Mouse (Mus musculus) midbrain, embryonic 10.5 days (tissue): Measurements from ENCODE around the gene Birc2. TPM values are rescaled to one million over a fixed set of nuclear protein-coding genes. Genes with fewer than 3 reads are reported as not detected.

Source experiments
- DNase-seq: peaks from one replicate; pipeline ENCODE4 v3.0.0-alpha.2; 2017; ENCODE audit warnings: low spot score
- H3K27ac ChIP-seq: fragments of 300-500 bp; sonication (generic); replicated peaks from 2 replicates; pipeline ENCODE4 v1.5.1; 2016; ENCODE audit warnings: mild to moderate bottlenecking
- H3K27me3 ChIP-seq: fragments of 300-500 bp; sonication (generic); 2 replicates; pipeline ENCODE4 v1.6.1; 2016; ENCODE audit warnings: low read depth, mild to moderate bottlenecking; ENCODE audit not compliant: poor library complexity, severe bottlenecking
- H3K36me3 ChIP-seq: fragments of 300-500 bp; sonication (generic); 2 replicates; pipeline ENCODE4 v1.6.1; 2016; ENCODE audit warnings: mild to moderate bottlenecking, moderate library complexity
- H3K4me1 ChIP-seq: fragments of 300-500 bp; sonication (generic); 2 replicates; pipeline ENCODE4 v1.6.1; 2016
- H3K4me3 ChIP-seq: fragments of 300-500 bp; sonication (generic); 2 replicates; pipeline ENCODE4 v1.5.1; 2016; ENCODE audit warnings: mild to moderate bottlenecking, moderate library complexity
- H3K9me3 ChIP-seq: fragments of 300-500 bp; sonication (generic); replicated peaks from 2 replicates; pipeline ENCODE4 v1.6.1; 2016; ENCODE audit warnings: mild to moderate bottlenecking
- WGBS: fragments of 180-500 bp; shearing (Covaris S2); methylation state at CpG from one replicate; pipeline ENCODE4 v1.1.7; 2016; 5-methylcytosine and 5-hydroxymethylcytosine counted together
- polyA plus RNA-seq: library from polyadenylated mRNA; unstranded; fragments of >200 nt; fragmentation: Nextera tagmentation; extraction: Ambion mirVana; gene quantifications from 2 replicates; pipeline ENCODE4 v1.2.1, GENCODE M21; 2016

Birc2 gene
- polyA plus RNA-seq, 1 experiment from 2014 or later = 30.7 TPM

- no peak overlapping the region for H3K27ac ChIP-seq
- H3K27me3 ChIP-seq = no peaks in the 10 kb centered on the region
- WGBS = 92% methylated on average over 1 of the region's 1 CpGs
- H3K36me3 ChIP-seq = peaks cover 28% of the 10 kb centered on the region
- no peak for DNase-seq
- peaks cover 29% of the 10 kb centered on the region for H3K4me1 ChIP-seq
- H3K4me3 ChIP-seq = 0 out of 2 replicates have a peak overlapping the region, but pooled peaks have one; percentile 35
- H3K9me3 ChIP-seq = no peaks in the 10 kb centered on the region
These were observed 1.6 kb downstream of the Birc2 start for GRCm38 (mm10) chr9:7835302-7835701.

DNA sequence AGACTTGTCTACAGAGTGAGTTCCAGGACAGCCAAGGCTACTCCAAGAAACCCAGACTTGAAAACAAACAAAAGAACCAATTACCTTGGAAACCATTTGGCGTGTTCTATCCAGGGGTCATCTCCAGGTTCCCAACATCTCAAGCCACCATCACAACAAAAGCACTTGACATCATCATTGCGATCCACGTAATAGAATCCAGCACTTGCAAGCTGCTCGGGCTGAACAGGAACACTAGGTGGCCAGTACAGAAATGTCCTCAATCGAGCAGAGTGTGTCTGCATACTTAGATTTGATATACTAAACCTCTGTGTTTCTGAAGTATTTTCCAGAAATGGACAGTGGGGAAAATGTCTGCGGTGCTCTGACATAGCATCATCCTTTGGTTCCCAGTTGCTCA is 3.4 kb downstream of the Birc2 start:
- H3K4me1 ChIP-seq = peaks cover 36% of the 10 kb centered on the region

GRCm38 (mm10) chr9:7829531-7830528 is 7.0 kb downstream of the Birc2 start:
- peaks cover 26% of the 10 kb centered on the region; the same call in 1 of the 2 replicates for H3K4me1 ChIP-seq
- no peaks in the 10 kb centered on the region for H3K9me3 ChIP-seq
- 82% methylated on average over 9 of the region's 9 CpGs for WGBS
- peaks cover 58% of the 10 kb centered on the region for H3K36me3 ChIP-seq
- DNase-seq = no peak
- H3K27me3 ChIP-seq = no peaks in the 10 kb centered on the region
- no peak overlapping the region for H3K27ac ChIP-seq
- H3K4me3 ChIP-seq = no peak overlapping the region

More for the DNA sequence above, 3.4 kb downstream of the Birc2 start:
- Histone ChIP-seq H3K9me3 (no peaks in the 10 kb centered on the region), H3K27me3 (no peaks in the 10 kb centered on the region), H3K36me3 (peaks cover 37% of the 10 kb centered on the region), H3K27ac (no peak overlapping the region), H3K4me3 (no peak overlapping the region)
- no peak for DNase-seq
- 91% methylated on average over 6 of the region's 6 CpGs for WGBS

DNA sequence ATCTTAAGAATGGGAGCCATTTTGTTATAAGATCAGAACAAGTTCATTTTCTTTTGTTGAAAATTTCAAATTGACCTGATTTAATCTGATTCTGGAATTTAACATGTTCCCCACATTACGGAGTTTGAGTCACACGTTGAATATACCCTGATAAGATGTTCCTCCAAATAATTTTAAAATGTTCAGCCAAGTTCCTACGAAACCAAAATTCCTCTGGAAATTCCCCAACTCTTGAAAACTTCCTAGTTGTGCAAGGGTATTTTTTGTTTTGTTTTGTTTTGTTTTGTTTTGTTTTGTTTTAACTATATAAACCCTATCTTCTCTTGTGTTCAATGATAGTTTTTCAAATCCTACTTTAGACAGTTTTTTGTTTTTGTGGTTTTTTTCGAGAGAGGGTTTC is 8.2 kb downstream of the Birc2 start:
- peaks cover 56% of the 10 kb centered on the region for H3K36me3 ChIP-seq
- 95% methylated on average over 4 of the region's 4 CpGs for WGBS

DNA sequence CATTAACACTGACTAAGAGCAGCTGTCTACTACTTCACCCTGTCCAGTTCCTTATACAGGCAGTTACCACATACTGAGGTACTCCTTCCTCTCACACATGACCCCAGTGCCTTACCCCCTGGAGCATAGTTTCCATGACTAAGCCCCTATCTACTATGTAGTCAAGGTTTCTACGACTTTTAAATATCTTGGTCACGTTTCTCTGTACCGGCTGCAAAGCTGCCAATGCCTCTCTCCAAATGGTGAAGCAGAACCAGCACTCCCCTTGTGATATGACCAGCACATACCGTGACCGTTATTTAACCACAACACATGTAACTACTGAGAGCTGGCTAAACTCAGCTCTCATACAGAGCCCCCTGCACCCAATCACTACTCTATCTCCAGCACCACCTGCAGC is 11.9 kb downstream of the Birc2 start:
- WGBS = 95% methylated on average over 5 of the region's 5 CpGs
- Histone ChIP-seq H3K27me3 (no peaks in the 10 kb centered on the region), H3K36me3 (peaks cover 64% of the 10 kb centered on the region), H3K9me3 (no peaks in the 10 kb centered on the region), H3K4me1 (peaks cover 4% of the 10 kb centered on the region; the same call in 1 of the 2 replicates), H3K27ac (no peak overlapping the region), H3K4me3 (no peak overlapping the region)
- DNase-seq = no peak

More for the DNA sequence above, 8.2 kb downstream of the Birc2 start:
- no peaks in the 10 kb centered on the region for H3K27me3 ChIP-seq
- H3K9me3 ChIP-seq = no peaks in the 10 kb centered on the region
- H3K27ac ChIP-seq = no peak overlapping the region
- no peak for DNase-seq
- H3K4me3 ChIP-seq = no peak overlapping the region
- H3K4me1 ChIP-seq = peaks cover 23% of the 10 kb centered on the region; the same call in 1 of the 2 replicates

GRCm38 (mm10) chr9:7822758-7823157 is 14.1 kb downstream of the Birc2 start:
- H3K4me3 ChIP-seq = no peak overlapping the region
- H3K9me3 ChIP-seq = no peaks in the 10 kb centered on the region
- DNase-seq = no peak
- H3K36me3 ChIP-seq = peaks cover 72% of the 10 kb centered on the region
- H3K27me3 ChIP-seq = no peaks in the 10 kb centered on the region
- H3K4me1 ChIP-seq = no peaks in the 10 kb centered on the region
- H3K27ac ChIP-seq = no peak overlapping the region
- WGBS = 86% methylated on average over 3 of the region's 3 CpGs

DNA sequence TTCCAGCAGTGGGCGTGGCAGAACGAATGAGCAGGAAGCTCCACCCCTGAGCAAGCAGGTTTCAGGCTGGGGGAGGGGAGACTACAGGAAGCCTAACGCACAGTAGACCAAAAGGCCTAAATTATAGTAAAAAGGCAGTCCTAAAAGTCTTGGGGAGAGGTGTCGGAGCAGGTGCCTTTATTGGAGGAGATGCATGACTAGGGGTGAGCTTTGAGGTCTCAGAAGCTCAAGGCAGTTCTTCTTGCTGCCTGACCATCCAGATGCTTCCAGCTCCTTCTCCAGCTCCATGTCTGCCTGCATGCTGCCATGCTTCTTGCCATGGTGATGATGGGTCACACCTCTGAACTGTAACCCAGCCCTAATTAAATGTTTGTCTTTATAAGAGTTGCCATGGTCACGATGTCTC is 31.8 kb downstream of the Birc2 start:
- Histone ChIP-seq H3K9me3 (peaks cover 3% of the 10 kb centered on the region; the same call in 1 of the 2 replicates), H3K27ac (no peak overlapping the region), H3K36me3 (no peaks in the 10 kb centered on the region), H3K27me3 (no peaks in the 10 kb centered on the region), H3K4me1 (no peaks in the 10 kb centered on the region), H3K4me3 (no peak overlapping the region)
- 63% methylated on average over 5 of the region's 5 CpGs for WGBS
- DNase-seq = no peak

DNA sequence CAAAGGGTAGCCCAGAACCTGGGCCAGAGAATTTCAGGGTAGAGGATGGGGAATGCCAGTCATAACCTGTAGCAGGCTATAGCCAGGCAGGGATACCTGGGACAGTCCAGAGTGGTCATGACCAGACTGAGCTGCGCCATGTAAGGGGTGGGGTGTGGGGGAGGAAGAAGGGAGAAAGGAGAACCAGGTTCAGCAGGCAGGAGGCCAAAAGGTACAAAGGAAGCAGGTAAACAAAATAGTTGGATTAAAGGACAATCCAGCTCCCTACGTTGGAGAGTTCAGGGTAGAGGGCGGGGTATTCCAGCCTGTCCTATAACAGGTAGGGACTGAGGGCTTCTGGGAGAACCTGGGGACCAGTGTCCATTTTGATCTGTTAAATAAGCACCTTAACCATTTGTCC is 38.3 kb downstream of the Birc2 start:
- no peaks in the 10 kb centered on the region for H3K27me3 ChIP-seq
- no peaks in the 10 kb centered on the region for H3K9me3 ChIP-seq
- no peak overlapping the region for H3K27ac ChIP-seq
- no peak for DNase-seq
- H3K36me3 ChIP-seq = peaks cover 19% of the 10 kb centered on the region
- WGBS = 89% methylated on average over 3 of the region's 3 CpGs
- H3K4me1 ChIP-seq = no peaks in the 10 kb centered on the region
- no peak overlapping the region for H3K4me3 ChIP-seq

DNA sequence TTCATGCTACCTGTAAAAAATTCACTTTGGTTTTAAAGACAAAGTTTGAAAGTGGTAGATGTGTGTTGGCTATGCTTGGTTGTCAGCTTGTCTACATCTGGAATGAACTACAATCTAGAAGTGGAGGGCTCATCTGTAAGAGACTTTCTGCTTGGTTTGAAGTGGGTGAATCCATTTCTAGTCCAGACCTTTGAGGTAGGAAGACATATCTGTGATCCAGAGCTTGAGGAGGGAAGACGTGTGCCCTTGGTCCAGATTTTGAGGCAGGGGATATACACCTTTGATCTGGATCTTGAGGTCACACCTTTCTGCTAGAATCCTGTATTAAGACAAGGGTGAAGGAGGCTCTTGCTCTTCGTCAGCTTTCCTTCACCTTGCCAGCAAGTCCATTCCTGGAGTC is 39.3 kb downstream of the Birc2 start:
- DNase-seq = no peak
- H3K4me1 ChIP-seq = no peaks in the 10 kb centered on the region
- H3K27ac ChIP-seq = no peak overlapping the region
- H3K9me3 ChIP-seq = no peaks in the 10 kb centered on the region
- 86% methylated on average over 2 of the region's 2 CpGs for WGBS
- no peak overlapping the region for H3K4me3 ChIP-seq
- no peaks in the 10 kb centered on the region for H3K27me3 ChIP-seq
- peaks cover 29% of the 10 kb centered on the region for H3K36me3 ChIP-seq

DNA sequence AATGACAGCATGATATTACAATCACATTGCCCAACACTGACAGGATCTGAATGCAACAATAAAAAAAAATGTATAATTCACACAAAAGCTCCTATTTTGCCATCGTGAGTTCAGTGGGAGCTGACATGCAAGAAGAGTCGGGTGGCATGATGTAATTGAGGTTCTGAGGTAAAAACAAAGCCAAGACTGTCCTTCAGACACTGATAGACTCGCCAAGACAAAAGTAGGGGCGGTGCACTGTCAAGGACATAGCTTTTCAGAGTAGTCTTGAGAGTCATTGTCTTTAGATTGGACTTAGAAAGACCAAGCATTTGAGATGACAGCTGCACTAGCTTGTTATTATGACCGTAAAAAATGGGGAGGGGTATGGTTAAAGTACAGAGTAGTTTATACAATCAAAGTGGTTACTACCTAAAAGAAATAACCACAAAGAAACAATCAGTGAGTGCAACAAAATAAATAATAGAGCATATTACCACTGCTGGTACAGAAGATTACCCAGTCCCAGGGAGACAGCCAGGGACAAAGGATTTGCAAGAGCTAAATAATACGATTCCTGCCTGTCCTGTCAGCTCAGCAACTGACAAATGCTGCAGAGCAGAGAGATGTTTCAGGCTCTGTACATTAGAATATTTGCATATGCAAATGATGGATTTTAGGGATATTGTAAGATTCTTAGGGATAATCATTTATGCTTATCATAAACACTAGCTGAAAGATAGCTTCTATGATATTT is 40.6 kb downstream of the Birc2 start:
- peaks cover 41% of the 10 kb centered on the region for H3K36me3 ChIP-seq
- H3K4me3 ChIP-seq = no peak overlapping the region
- H3K4me1 ChIP-seq = no peaks in the 10 kb centered on the region
- no peak overlapping the region for H3K27ac ChIP-seq
- DNase-seq = no peak
- no peaks in the 10 kb centered on the region for H3K9me3 ChIP-seq
- 83% methylated on average over 6 of the region's 6 CpGs for WGBS
- no peaks in the 10 kb centered on the region for H3K27me3 ChIP-seq

DNA sequence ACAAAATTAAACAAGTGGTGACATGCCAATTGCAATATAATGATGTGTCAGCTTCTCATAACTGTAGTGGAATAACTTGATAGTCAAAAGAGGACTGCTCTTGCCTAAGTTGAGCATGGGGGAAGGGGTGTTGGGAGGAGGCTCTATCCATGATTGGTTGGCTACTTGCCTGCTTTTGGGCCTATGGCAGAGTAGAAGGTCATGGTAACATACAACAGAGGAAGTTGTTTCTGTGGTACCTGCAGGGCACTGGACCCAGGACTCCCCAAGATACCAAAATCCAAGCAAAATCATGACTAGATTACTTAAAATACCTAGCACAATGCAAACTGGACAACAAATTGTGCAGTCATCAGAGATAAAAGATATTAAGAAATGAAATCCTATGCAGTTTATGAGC is 41.3 kb downstream of the Birc2 start:
- no peak overlapping the region for H3K4me3 ChIP-seq
- peaks cover 49% of the 10 kb centered on the region for H3K36me3 ChIP-seq
- no peaks in the 10 kb centered on the region for H3K27me3 ChIP-seq
- H3K27ac ChIP-seq = no peak overlapping the region
- DNase-seq = no peak
- H3K4me1 ChIP-seq = no peaks in the 10 kb centered on the region
- H3K9me3 ChIP-seq = no peaks in the 10 kb centered on the region

GRCm38 (mm10) chr9:7793561-7793960 is 43.3 kb downstream of the Birc2 start:
- no peaks in the 10 kb centered on the region for H3K27me3 ChIP-seq
- no peaks in the 10 kb centered on the region for H3K4me1 ChIP-seq
- peaks cover 59% of the 10 kb centered on the region for H3K36me3 ChIP-seq
- H3K9me3 ChIP-seq = no peaks in the 10 kb centered on the region
- 92% methylated on average over 2 of the region's 2 CpGs for WGBS
- H3K27ac ChIP-seq = no peak overlapping the region
- DNase-seq = no peak
- H3K4me3 ChIP-seq = no peak overlapping the region
